Mouse (Mus musculus) large intestine, adult 2 months (tissue): ENCODE measurements around the gene Tpbgl. TPM values are rescaled to one million over a fixed set of nuclear protein-coding genes. Genes with fewer than 3 reads are reported as not detected.

ENCODE experiments used
- DNase-seq: peaks from one replicate; pipeline ENCODE4 v3.0.0-alpha.2; 2012; ENCODE audit warnings: low read depth, low spot score
- WGBS: fragments of 180-500 bp; shearing (Covaris S2); methylation state at CpG from one replicate; pipeline ENCODE4 v1.1.7; 2018; 5-methylcytosine and 5-hydroxymethylcytosine counted together
- polyA plus RNA-seq: library from polyadenylated mRNA; depleted of rRNA; stranded (reverse); fragments of >200 nt; gene quantifications from 2 replicates; pipeline ENCODE4 v1.2.3, GENCODE M21; 2012

Gene Tpbgl
- polyA plus RNA-seq, 1 experiment, result 2.2 TPM

DNA sequence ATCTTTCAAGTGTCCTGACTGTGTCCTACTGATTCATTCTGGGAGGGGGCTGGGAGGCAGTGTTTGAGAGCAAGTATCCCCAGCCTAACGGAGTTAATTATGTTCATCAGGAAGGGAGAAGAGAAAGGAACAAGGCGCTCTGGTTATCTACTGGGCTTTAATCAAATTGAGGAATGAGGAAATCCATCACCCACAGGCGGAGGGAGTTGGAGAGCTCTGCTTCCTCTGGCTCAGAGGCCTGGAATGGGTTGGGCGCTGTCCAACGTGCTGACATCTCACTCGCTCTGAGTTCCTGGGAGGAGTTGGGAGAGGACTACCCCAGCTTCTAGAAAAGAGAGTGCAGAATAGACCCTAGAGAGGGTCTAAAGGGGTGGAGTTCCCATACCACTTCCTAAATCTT lies 21.7 kb upstream of the Tpbgl start:
- no peak for DNase-seq
- WGBS, result 2% methylated on average over 6 of the region's 6 CpGs

DNA sequence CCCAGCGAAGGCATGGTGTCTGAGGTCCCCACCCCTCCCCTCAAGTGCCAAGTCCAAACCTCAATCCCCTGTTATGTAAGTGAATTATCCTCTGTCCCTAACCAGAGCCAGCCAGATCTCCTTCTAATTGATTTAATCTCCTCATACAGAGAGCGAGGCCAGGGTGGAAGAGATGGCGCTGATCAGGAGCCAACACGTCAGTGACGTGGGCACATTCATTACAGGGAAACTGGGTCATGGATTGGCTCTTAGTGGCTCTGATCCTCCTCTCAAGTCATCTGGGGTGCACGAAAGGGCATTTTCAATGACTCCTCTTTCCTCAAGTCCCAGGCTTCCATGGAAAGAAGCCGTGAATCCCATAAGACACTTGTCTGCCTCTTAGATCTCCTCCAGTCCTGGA lies 17.8 kb upstream of the Tpbgl start:
- 81% methylated on average over 7 of the region's 7 CpGs for WGBS
- no peak for DNase-seq

- 43% methylated on average over 3 of the region's 3 CpGs for WGBS
- DNase-seq, result no peak
Observed at GRCm38 (mm10) chr7:99642078-99642477, 15.2 kb upstream of the Tpbgl start.

DNA sequence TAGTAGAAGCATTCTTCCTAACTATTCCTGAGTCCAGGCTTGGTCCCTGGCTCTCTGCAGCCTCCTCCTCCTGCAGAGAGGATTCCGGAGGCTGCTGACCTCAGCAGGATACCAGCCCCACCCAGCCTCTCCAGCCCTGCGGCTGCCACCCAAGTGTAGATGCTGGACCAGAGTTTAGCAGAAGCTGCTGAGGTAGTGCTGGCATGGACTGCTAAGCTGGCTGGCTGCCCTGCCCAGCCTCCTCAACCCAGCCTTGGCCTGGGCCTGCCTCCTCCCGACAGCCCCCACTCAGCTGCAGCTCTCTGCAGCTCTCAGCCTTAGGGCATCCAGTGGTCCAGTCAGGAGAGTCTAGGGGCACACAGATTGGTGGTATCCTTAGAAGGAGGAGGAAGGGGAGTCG lies 14.3 kb upstream of the Tpbgl start:
- WGBS, result 53% methylated on average over 4 of the region's 4 CpGs
- DNase-seq, result no peak

GRCm38 (mm10) chr7:99633966-99634665 lies 7.2 kb upstream of the Tpbgl start:
- DNase-seq, result no peak
- WGBS, result 52% methylated on average over 8 of the region's 8 CpGs

GRCm38 (mm10) chr7:99632286-99632685 lies 5.4 kb upstream of the Tpbgl start:
- DNase-seq, result no peak
- 16% methylated on average over 6 of the region's 6 CpGs for WGBS

- no peak for DNase-seq
- WGBS, result 18% methylated on average over 7 of the region's 7 CpGs
Observed at GRCm38 (mm10) chr7:99627366-99627765, 463 bp upstream of the Tpbgl start.

GRCm38 (mm10) chr7:99625722-99626375 lies 1.1 kb downstream of the Tpbgl start:
- 1% methylated on average over 81 of the region's 81 CpGs for WGBS
- DNase-seq, result peak; percentile 35

DNA sequence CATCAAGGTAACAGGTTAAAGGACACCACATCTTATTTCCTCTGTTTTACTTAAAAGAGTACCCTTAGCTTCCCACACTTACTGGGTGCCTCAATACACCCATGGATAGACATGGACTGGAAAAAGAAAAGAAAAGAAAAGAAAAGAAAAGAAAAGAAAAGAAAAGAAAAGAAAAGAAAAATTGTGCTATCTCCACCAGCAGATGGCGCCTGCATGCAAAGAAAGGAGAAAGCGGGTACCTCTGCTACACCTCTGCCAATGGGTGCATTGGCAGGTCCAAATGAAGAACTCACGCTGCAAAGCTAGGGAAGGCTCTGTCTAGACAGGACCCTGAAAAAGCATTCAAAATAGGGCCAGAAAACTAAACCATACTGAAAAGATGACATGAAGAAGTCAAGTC lies 8.0 kb downstream of the Tpbgl start:
- 2% methylated on average over 3 of the region's 3 CpGs for WGBS
- peak; percentile 8 for DNase-seq

- WGBS, result 82% methylated on average over 2 of the region's 2 CpGs
- no peak for DNase-seq
Observed at GRCm38 (mm10) chr7:99618264-99618663, 8.6 kb downstream of the Tpbgl start.

- no peak for DNase-seq
- WGBS, result 52% methylated on average over 2 of the region's 2 CpGs
Observed at GRCm38 (mm10) chr7:99607632-99608031, 19.3 kb downstream of the Tpbgl start.

- WGBS, result 74% methylated on average over 3 of the region's 3 CpGs
- DNase-seq, result no peak
Observed at GRCm38 (mm10) chr7:99606766-99607165, 20.1 kb downstream of the Tpbgl start.

DNA sequence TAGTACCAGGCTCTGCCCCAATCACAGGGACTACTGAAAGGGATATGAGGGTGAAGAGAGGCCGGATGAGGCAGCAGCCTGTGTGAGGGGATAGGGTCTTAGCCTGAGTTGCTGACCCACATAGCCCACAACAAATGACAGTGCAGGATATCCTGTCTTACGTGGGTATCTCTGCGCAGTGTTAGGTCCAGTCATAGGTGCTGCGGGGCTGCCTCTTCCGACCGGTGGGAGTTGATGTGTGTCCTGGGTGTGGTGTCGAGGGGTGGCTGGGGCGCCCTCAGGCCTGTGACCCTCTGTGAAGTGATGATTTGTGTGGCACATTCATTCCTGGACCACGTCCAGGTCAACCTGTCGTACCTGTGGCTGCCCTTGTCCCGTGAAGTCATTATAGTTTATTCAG lies 20.6 kb downstream of the Tpbgl start:
- WGBS, result 73% methylated on average over 11 of the region's 11 CpGs
- no peak for DNase-seq

DNA sequence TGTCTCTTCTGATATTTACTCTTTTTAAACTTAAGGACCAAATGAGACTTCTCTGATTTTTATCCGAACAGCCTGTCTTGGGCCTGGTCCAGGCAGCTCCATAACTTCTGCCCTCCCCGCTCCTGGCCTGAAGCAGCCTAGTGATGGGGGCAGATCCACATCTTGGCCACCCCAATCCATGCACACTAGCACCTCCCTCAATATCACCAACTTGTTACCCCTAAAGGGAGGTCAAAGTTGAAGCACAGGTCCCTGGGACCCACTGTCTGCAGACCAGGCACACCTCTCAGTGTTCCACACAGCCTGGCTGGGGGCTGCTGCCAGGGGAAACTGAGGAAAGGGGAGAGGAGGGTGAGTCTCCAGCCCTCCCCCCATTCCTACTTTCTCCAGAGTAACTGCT lies 21.8 kb downstream of the Tpbgl start:
- no peak for DNase-seq
- 93% methylated on average over 2 of the region's 2 CpGs for WGBS

GRCm38 (mm10) chr7:99603875-99604662 lies 22.8 kb downstream of the Tpbgl start:
- 72% methylated on average over 8 of the region's 8 CpGs for WGBS
- no peak for DNase-seq

GRCm38 (mm10) chr7:99598722-99599121 lies 28.2 kb downstream of the Tpbgl start:
- WGBS, result 77% methylated on average over 4 of the region's 4 CpGs
- DNase-seq, result no peak

GRCm38 (mm10) chr7:99593868-99594803 lies 32.8 kb downstream of the Tpbgl start:
- DNase-seq, result no peak
- WGBS, result 84% methylated on average over 15 of the region's 15 CpGs

- WGBS, result 93% methylated on average over 3 of the region's 3 CpGs
- no peak for DNase-seq
Observed at GRCm38 (mm10) chr7:99592669-99593068, 34.2 kb downstream of the Tpbgl start.

DNA sequence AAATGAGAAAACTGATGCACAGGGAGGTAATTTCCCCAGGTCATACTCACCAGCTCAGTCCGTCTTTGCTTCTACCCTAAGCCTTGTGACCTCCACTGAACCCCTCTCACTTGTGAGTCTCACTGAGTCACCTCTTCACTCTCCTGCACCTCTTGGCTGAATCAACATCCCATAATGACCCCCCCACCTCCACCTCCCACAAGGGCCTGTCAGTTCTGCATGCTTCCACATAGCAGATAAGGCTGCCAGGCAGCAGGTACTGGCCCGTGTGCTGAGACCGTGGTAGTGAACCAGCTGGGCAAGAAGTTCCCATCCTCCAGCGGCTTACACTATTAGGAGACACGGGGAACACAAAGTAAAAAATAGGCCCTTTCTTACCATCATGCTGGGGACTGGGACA lies 36.3 kb downstream of the Tpbgl start:
- WGBS, result 96% methylated on average over 5 of the region's 5 CpGs
- no peak for DNase-seq

DNA sequence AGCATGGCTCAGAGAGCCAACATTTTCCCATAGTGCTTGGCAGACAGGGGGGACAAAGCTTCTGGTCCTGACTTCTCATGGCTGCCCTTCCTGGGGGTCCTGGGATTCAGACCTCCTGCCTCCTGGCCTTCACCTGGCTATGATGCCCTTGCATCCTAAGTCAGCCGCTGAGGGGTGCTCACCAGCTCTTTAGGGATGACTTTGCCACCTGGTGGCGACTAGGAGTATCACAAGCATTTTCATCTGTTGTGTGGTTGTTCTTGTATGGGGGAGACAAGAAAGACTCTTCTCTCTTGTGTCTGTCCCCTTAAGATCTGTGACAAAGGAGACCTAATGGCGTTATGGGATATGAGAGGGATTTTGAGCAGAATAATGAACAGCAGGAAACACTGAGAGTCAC lies 36.8 kb downstream of the Tpbgl start:
- WGBS, result 18% methylated on average over 3 of the region's 3 CpGs
- DNase-seq, result peak; percentile 22
